Mouse (Mus musculus) left cerebral cortex, adult 2 months (tissue): Measurements from ENCODE around the gene Pak1. TPM values are rescaled to one million over a fixed set of nuclear protein-coding genes. Genes with fewer than 3 reads are reported as not detected.

Experiments used
- DNase-seq, 2 experiments: peaks; one replicate each; pipeline ENCODE4 v3.0.0; 2021 to 2022; ENCODE audit warnings: low spot score in 2 of 2, mixed read lengths in 1 of 2; ENCODE audit errors: extremely low spot score in 1 of 2
- H3K27ac ChIP-seq: fragments of 200-600 bp; 2 replicates; pipeline ENCODE4 v1.8.1; 2022
- H3K4me3 ChIP-seq: fragments of 200-600 bp; 2 replicates; pipeline ENCODE4 v1.8.1; 2022
- CTCF ChIP-seq: fragments of 200-600 bp; IDR thresholded peaks from 2 replicates; pipeline ENCODE4 v1.8.1; 2022; ENCODE audit warnings: antibody characterized with exemption, mild to moderate bottlenecking, moderate library complexity
- intact Hi-C: fragments of 180-260 bp; cut with DNase I; formaldehyde crosslinking; loops from one replicate; pipeline ENCODE4 v1.15.1; 2025
- long read RNA-seq, 2 experiments: library from polyadenylated mRNA; stranded (forward); transcript quantifications; one replicate each; pipeline ENCODE4 v2.0.0; 2021; ENCODE audit warnings: borderline mapping rate in 2 of 2
- total RNA-seq, 2 experiments: library from RNA; stranded (reverse); gene quantifications; 2 replicates each; pipeline ENCODE4 v1.2.3; 2021

The Pak1 gene
- 100 to 1,000 TPM; 414 to 463 TPM for total RNA-seq
- long read RNA-seq, experiment 1, transcript Pak1-205 (15 exons, 2,794 nt) = minor isoform, 69 of 714 reads
- long read RNA-seq, experiment 1, transcript Pak1-201 (15 exons, 3,065 nt) = major isoform, 385 of 714 reads
- long read RNA-seq, experiment 1, partial matches to known transcripts = 58 of 714 reads
- long read RNA-seq, experiment 1, other reads (novel, unspliced or antisense) = 201 of 714 reads
- long read RNA-seq, experiment 2, transcript Pak1-205 (15 exons, 2,794 nt) = minor isoform, 56 of 464 reads
- long read RNA-seq, experiment 2, transcript Pak1-201 (15 exons, 3,065 nt) = major isoform, 244 of 464 reads
- long read RNA-seq, experiment 2, partial matches to known transcripts = 16 of 464 reads
- long read RNA-seq, experiment 2, other reads (novel, unspliced or antisense) = 147 of 464 reads

- Histone ChIP-seq H3K27ac (peak within 1 kb of the TSS; percentile 69), H3K4me3 (peak within 1 kb of the TSS; percentile 93)
- peak; percentile 83 to 84 for DNase-seq
- intact Hi-C loops = loop anchor here (1.0 to 5.0 kb wide), 3 partner anchors 23 to 55 kb away; no protein-coding TSS in a partner anchor
- no peak for TF ChIP-seq CTCF
Observed at GRCm38 (mm10) chr7:97788190-97788668, at the start of gene Pak1. TSS of gene Pak1 (plus strand) at chr7:97788541.

- DNase-seq = no peak
- intact Hi-C loops = no loop called here
Observed at GRCm38 (mm10) chr7:97740948-97741347, 47.4 kb upstream of the Pak1 start.

GRCm38 (mm10) chr7:97741756-97742291 is 46.5 kb upstream of the Pak1 start:
- no peak overlapping the region for H3K27ac ChIP-seq
- no peak for TF ChIP-seq CTCF
- H3K4me3 ChIP-seq = no peak overlapping the region
- no peak for DNase-seq
- intact Hi-C loops = no loop called here

More at GRCm38 (mm10) chr7:97740948-97741347, 47.4 kb upstream of the Pak1 start:
- Histone ChIP-seq H3K27ac (no peak overlapping the region), H3K4me3 (no peak overlapping the region)
- TF ChIP-seq CTCF = no peak

- intact Hi-C loops = loop anchor here (1.0 to 5.0 kb wide), 4 partner anchors 142 to 376 kb away; no protein-coding TSS in a partner anchor
- peak; percentile 96 for TF ChIP-seq CTCF
- Histone ChIP-seq H3K4me3 (no peak overlapping the region), H3K27ac (no peak overlapping the region)
- peak in 1 of 2 experiments; percentile 62 for DNase-seq
Observed at GRCm38 (mm10) chr7:97745299-97745698, 43.0 kb upstream of the Pak1 start.

GRCm38 (mm10) chr7:97747176-97747707 is 41.1 kb upstream of the Pak1 start:
- intact Hi-C loops = loop anchor here (5.0 kb wide), 2 partner anchors 140 to 165 kb away; no protein-coding TSS in a partner anchor
- Histone ChIP-seq H3K4me3 (no peak overlapping the region), H3K27ac (no peak overlapping the region)
- no peak for DNase-seq
- no peak for TF ChIP-seq CTCF

GRCm38 (mm10) chr7:97747787-97748497 is 40.4 kb upstream of the Pak1 start:
- DNase-seq = peak; percentile 84 to 87
- H3K4me3 ChIP-seq = peak overlapping the region; percentile 24
- TF ChIP-seq CTCF = peak; percentile 95
- intact Hi-C loops = loop anchor here (1.0 to 5.0 kb wide), 3 partner anchors 94 to 164 kb away; no protein-coding TSS in a partner anchor
- H3K27ac ChIP-seq = peak overlapping the region; percentile 90

GRCm38 (mm10) chr7:97748527-97749206 is 39.7 kb upstream of the Pak1 start:
- no peak for TF ChIP-seq CTCF
- H3K4me3 ChIP-seq = peak overlapping the region; percentile 24
- no peak for DNase-seq

GRCm38 (mm10) chr7:97749207-97750190 is 38.8 kb upstream of the Pak1 start:
- no peak for DNase-seq
- intact Hi-C loops = loop anchor here (1.0 to 5.0 kb wide), 4 partner anchors 16 to 163 kb away; partner anchors contain the start of gene Pak1
- H3K27ac ChIP-seq = peak overlapping the region; percentile 90
- TF ChIP-seq CTCF = no peak
- peak overlapping the region; percentile 24 for H3K4me3 ChIP-seq

More at GRCm38 (mm10) chr7:97748527-97749206, 39.7 kb upstream of the Pak1 start:
- intact Hi-C loops = loop anchor here (1.0 to 5.0 kb wide), 4 partner anchors 17 to 164 kb away; no protein-coding TSS in a partner anchor
- peak overlapping the region; percentile 90 for H3K27ac ChIP-seq

GRCm38 (mm10) chr7:97756967-97757881 is 31.1 kb upstream of the Pak1 start:
- DNase-seq = peak in 1 of 2 experiments; percentile 46
- TF ChIP-seq CTCF = no peak
- Histone ChIP-seq H3K27ac (peak overlapping the region; percentile 79), H3K4me3 (no peak overlapping the region)
- intact Hi-C loops = loop anchor here (2.0 kb wide), 1 partner anchor 86 kb away; no protein-coding TSS in a partner anchor
